Mouse (Mus musculus) cerebellum, adult 11 months (tissue): ENCODE results near the gene Lat.
"Not testable (repeated sequence)": the region's sequence is repeated elsewhere in the genome, so short reads cannot be mapped to it uniquely, and the experiment has no call there.

ENCODE experiments used
- DNase-seq: peaks from one replicate; pipeline ENCODE4 v3.0.0; 2022

The Lat gene

DNA sequence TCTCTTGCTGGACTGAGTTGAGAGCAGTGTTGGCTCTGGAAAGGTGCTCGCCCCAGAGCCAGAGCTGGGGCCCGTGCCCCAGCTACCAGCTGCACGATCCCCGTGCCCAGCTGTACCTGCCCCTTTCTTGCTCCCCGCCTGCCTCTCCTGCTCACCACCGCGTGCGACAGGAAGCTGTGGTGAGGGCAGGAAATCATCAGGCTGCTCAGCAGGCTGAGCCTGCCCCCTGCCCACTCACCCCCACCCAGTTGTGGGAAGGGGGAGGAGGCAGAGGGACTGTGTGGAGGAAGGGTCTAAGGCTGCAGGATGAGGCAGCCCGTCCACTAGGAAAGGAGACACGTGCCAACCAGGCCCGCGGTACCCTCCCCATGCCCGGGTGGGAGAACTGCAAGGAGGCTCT, at the start of gene Lat:
Gene Lat, minus strand, starts transcription at position 178 of the 400 bp plus-strand sequence.
- no peak for DNase-seq

GRCm38 (mm10) chr7:126418496-126418895, 49.1 kb upstream of the Lat start:
- no peak for DNase-seq

GRCm38 (mm10) chr7:126417606-126418005, 48.2 kb upstream of the Lat start:
- DNase-seq, result no peak

GRCm38 (mm10) chr7:126417045-126417444, 47.7 kb upstream of the Lat start:
- no peak for DNase-seq

DNA sequence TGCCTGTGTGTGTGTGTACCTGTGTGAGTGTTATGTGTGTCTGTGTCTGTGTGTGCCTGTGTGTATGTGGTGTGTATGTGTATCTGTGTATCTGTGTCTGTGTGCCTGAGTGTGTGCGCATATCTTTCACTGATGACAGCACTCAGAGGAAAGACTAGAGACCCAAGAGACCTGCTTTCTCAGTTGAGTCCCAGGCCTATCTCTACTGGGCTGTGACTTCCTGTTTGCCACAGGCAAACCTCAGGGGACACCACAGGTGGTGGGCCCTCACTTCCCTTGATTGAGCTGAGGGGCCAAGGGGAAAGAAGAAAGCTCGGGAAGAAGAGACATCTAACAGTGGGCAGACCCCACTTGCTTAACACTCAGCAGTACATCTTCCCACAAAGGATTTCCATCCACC, 47.2 kb upstream of the Lat start:
- DNase-seq, result no peak

- DNase-seq, result no peak
Observed at GRCm38 (mm10) chr7:126414725-126415124, 45.4 kb upstream of the Lat start, which contains the start of gene Cd19. Cd19 (minus strand) TSS chr7:126414889.

- no peak for DNase-seq
Observed at GRCm38 (mm10) chr7:126411061-126411460, 41.7 kb upstream of the Lat start.

GRCm38 (mm10) chr7:126408686-126409085, 39.3 kb upstream of the Lat start:
- no peak for DNase-seq

GRCm38 (mm10) chr7:126402518-126402917, 33.1 kb upstream of the Lat start:
- not testable (repeated sequence) for DNase-seq

DNA sequence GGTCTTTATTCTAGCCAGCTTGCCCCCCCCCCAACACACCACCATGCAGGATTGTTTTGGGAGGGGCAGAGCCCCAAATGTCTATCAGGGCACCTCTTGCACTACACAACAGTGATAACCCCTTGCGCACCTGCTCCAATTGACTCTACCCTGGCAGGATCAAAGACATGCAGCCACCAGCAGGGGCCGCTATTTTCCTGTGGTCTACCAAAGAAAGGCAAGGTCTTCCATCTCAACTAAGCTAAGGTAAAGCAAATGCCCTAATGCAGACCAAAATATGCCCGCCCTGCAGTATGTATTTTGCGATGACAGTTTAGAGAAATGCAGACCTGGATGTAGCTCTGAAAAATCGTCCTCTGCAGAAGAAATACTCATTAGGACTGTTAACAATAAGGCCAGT, 30.2 kb upstream of the Lat start:
- peak; percentile 72 for DNase-seq

GRCm38 (mm10) chr7:126397822-126398221, 28.5 kb upstream of the Lat start:
- DNase-seq, result no peak

GRCm38 (mm10) chr7:126397221-126397620, 27.9 kb upstream of the Lat start:
- DNase-seq, result no peak

GRCm38 (mm10) chr7:126396298-126397119, 27.1 kb upstream of the Lat start, which contains the start of gene Nfatc2ip:
Nfatc2ip (minus strand) TSS chr7:126396737.
- DNase-seq, result peak; percentile 97

- not testable (repeated sequence) for DNase-seq
Observed at GRCm38 (mm10) chr7:126392086-126392884, 22.9 kb upstream of the Lat start.

DNA sequence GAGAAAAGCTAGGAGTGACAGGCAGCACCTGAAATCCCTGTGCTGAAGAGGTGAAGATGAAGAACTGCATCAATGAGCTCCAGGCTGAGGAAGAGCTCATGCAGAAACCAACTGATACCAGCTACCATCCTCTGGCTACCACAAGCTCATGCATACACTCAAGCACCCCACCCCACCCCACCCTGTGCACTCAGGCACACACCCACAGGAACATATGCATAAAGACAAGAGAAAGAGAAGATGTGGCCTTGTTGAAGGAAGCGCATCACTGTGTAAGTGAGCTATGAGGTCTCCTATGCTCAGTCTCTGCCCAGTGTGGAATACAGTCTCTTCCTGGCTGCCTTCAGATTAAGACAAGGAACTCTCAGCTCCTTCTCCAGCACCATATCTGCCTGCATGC, 18.8 kb upstream of the Lat start:
- no peak for DNase-seq

- no peak for DNase-seq
Observed at GRCm38 (mm10) chr7:126383565-126383964, 14.2 kb upstream of the Lat start.

DNA sequence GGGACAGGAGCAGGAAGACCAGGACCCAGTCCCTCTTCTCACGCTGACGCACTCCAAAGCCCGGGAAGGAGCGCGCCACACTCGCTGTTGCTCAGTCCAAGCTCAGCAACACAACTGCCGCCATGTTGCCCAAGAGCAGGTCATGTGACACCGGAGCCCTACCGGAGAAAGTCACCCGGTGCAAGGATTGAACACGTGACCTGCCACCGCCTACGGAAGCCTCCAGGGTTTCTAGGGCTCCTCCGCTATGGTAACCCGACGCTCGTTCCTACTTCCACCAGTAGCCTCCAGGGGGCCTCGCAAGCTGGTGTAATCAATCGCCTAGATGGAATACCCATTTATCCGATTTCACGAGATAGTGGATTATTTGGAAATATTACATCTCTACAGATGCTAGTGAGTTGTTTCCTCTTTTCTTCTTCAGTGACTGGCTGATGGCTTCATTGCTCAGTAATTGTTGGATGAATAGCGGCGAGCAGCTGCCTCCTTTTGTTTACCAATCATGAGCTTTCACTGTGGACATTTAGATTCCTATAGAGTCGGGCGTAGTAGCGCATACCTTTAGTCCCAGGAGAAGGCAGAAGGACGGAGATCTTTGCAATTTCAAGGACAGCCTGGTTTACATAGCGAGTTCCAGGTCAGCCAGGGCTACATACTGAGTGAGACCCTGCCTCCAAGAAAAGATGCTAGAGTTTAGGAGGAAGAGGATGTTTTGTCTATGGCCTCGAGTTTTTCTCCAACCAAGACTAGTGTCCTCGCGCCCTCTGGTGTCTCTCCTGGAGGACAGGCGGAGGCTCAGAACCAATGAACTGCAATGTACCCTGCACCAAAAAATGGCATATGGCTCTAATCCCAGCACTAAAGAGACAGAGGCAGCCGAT, 8.1 kb upstream of the Lat start, which contains the start of gene Spns1:
Gene Spns1, minus strand, starts transcription at position 173 of the 881 bp plus-strand sequence.
- peak; percentile 95 for DNase-seq

- DNase-seq, result peak; percentile 44
Observed at GRCm38 (mm10) chr7:126376903-126377277, 7.5 kb upstream of the Lat start.

DNA sequence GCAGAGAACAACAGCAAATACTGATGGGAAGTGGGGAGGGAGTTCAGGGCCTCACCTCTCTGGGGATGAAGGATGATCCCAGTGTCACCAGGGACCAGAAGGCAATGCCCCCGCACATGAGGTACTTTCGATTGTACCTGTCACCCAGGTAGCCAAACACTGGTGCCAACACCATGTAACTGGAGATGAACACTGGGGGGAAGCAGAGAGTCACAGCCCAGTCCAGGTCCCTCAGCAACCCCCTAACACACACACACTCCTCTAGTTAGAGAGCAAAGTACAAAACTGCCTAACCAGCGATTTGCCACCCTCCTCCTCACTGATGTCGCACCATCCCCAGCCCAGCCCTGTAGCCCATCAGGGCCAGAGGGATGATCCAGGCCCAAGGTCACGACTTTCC, 5.6 kb upstream of the Lat start:
- DNase-seq, result no peak

DNA sequence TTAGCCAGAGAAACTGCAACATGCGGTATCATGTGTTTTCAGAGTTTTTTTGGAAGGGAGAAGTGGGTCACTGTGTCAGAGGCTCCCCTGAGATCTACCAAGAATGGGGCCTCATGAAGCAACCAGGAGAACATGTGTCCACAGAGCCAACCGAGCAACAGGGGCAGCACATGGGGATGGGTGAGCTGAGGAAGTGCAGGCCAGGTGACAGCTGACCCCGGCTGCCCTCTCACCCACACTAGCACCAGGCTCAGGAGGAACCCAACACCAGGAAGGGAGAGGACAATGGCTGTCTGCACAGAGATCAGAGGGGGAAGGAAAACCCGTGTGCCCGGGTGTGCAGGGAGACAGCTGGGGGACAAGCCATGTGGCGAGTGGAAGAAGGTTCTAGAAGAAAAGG, 5.2 kb upstream of the Lat start:
- DNase-seq, result no peak

GRCm38 (mm10) chr7:126373007-126373406, 3.6 kb upstream of the Lat start:
- DNase-seq, result no peak

- no peak for DNase-seq
Observed at GRCm38 (mm10) chr7:126368367-126368766, 1.0 kb downstream of the Lat start.

GRCm38 (mm10) chr7:126367636-126368035, 1.7 kb downstream of the Lat start:
- no peak for DNase-seq
